Mouse (Mus musculus) testis, postnatal 14 days (tissue): ENCODE measurements around the gene Hes5.

Experiments used
- DNase-seq: peaks from one replicate; pipeline ENCODE4 v3.0.0; 2021; ENCODE audit warnings: low spot score

Gene Hes5

DNA sequence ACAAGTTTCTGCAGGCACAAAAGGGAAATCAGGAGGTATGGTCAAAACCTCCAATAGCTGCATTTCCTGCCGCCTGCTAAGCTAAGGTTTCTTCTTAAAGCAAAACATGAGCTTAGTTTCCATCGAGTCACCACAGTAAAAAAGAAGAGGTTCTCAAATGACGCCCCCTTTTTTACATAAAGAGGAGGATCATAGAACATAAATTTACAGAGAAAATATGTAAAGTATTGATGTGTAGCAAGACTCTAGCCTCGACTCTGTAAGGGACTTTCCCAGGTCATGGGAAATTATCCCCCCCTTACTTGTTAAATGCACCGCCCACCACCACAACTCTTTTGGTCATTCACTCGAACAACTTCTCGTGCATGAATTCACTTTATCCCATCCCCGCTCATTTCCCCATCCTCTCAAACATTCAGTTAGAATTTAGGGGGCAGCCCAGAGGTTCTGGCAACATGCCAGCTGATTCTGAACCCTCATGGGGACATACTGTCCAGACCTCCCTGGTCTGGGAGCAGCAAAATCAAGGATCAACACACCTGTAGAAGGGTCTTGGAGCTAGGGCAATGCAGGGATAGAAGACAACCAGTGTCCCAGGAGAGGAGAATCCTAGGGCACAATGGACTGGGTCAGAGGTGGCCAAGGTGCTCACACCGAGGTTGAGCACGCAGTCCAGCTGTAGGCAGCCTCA, 17.9 kb upstream of the Hes5 start:
- DNase-seq, result no peak

DNA sequence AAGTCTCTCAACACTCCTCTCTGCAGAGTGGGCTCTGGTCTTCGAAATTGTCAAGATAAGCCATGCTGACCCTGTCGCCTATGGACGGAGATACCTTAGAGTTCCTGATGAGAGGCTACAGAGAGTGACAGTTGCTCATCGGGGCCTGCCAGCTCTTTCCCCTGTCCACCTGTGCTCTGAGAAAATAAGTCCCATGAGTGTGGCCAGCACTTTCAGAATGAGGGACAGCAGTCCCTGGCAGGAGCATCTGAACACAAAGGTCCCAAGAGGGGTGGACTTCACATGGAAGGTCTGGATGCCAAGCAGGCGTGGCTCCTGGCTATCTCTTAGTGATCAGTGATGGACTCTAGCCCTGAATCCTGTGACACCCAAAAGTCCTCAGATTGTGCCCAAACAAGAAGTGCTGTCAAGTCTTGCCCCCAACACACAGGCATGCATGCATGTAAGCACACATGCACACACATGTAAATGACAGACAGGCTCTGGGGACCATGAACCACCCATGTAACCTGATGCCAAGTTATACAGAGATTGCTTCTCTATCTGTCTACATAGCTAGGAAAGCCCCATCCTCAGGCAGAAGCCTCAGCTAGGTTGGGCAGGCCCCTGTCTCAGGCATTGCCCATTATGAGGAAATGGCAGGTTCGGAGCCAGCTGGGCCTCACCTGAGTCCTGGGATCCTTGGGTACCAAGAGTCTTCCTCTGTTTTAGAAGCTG, 17.2 kb upstream of the Hes5 start:
- DNase-seq, result no peak

DNA sequence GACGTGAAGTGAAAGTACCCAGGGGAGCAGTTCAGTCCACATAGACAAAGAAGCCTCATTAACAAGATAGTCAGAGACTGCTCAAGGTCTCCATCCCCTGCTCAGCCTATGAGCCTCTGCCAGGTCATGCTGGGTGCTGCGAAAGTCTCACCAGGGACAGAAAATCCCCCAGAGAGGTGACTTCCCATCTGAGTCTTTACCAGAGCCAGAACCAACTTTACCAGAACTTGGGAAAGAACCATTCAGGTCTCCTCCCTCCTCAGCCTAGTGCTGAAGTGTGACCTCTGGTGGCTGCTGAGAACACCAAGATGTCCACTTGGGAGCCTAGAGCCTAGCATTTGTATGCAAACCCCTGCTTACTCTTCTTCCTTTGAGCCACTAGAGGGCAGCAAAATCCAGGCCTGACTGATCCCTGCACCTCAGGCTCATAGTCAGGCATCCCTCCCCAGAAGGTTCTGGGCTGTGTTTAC, 16.6 kb upstream of the Hes5 start:
- peak; percentile 68 for DNase-seq

DNA sequence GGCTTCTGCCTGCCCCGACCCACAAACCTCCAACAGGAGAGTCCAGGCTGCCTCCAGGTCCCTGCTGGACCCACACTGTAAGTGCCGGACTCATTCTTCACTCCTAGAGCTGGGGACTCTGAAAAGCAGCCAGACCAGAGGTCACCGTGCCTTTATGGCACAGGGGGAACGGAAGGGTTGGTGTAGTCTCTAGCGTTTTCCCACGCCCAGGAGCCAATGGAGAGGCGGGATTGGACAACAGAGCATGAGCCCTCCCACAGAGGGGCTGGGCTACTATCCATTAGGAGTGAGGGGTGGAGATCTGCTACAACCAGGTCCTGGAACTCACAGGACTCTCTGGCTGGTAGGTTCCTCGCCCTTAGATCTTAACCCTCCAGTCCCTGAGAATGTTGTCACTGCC, 14.4 kb upstream of the Hes5 start:
- peak; percentile 73 for DNase-seq

GRCm38 (mm10) chr4:154948066-154948939, 12.4 kb upstream of the Hes5 start:
- DNase-seq, result no peak

DNA sequence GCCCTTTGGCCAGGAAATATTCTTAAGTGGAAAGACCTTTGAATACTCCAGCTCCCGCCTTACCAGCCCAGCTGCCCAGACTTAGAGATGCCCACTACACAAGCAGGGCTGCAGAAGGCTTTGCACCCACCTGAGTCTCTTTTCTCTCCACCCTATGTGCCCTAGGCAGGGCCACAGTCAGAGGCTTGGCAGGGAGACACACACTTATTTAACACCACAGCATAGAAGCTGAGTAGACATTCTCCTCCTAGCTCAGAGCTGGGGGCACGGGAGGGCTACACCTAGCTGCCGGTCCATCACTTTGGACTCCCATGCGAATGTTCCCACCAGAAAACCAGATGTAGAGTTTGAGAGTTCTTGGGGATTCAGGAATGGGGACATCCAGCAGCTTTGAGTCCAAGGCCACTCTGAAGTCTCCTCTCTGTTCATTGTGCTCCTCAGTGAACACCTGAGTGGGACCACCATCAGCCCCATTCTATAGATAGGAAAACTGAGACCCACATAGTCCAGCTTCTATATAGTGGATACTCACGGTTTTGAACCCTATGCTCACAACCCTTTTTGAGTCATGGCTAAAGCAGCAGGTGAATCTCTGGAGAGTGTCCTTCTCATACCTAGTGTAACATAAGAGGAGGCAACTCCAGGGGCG, 11.7 kb upstream of the Hes5 start:
- no peak for DNase-seq

DNA sequence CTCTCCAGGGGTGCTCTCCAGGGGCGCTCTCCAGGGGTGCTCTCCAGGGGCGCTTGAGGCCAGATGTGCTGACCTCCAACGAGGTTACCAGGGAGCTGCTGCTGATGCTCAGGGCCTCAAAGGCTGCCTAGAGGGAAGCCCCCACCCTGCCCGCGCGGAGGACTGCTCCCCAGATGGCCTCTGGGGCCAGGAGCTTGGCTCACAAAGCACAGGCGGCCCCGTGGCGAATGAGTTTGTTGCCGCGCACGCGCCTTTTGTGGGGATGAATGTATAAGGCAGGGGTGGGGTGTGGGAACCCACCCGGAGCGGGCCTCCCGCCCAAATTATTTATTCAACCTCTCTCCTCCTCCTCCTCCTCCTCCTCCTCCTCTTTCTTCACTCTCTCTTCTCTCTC, 11.1 kb upstream of the Hes5 start:
- no peak for DNase-seq

- DNase-seq, result no peak
Observed at GRCm38 (mm10) chr4:154952461-154953241, 8.1 kb upstream of the Hes5 start.

GRCm38 (mm10) chr4:154956604-154957003, 4.1 kb upstream of the Hes5 start:
- no peak for DNase-seq

- no peak for DNase-seq
Observed at GRCm38 (mm10) chr4:154957289-154957993, 3.3 kb upstream of the Hes5 start.

GRCm38 (mm10) chr4:154958171-154958570, 2.6 kb upstream of the Hes5 start:
- DNase-seq, result no peak

DNA sequence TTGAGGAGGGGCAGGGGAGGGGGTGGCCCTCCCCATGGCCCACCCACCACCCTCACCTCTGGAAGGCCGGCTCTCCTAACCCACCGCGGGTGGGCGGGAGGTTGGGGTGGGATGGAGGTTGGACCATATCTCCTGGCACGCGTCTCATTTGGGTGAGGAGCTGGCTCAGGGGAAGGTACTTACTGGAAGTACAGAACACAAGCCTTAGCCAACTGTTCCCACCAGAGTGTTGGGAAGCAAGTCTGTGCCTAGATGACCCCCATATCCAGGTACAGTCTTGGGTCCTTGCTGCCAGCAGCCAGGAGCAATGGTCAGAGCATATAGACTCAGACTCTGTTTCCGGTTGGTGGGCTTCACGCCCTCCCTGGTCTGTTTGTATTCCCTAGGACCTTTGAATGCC, 2.1 kb upstream of the Hes5 start:
- no peak for DNase-seq

- no peak for DNase-seq
Observed at GRCm38 (mm10) chr4:154960021-154960689, 568 bp upstream of the Hes5 start.

GRCm38 (mm10) chr4:154961226-154961738, 559 bp downstream of the Hes5 start:
- no peak for DNase-seq

- no peak for DNase-seq
Observed at GRCm38 (mm10) chr4:154961911-154962310, 1.2 kb downstream of the Hes5 start.

DNA sequence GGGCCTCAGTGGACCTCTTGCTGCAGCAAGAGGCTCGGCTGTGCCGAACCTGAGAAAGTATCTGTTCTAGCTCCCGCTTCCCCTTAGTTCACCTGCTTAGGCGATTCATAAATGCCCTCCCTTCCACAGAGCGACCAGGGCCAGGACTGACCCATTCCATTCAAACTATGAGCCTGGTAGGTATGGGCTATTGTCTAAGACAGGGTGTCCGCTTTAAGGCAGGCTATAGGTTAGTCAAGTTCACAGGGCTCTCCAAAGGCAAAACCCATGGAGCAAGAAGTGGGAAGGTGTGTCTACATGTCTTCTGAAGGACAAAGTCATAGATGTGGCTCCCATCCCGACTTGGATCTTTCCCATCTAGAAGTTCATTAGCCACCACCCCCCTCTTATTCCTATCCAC, 2.0 kb downstream of the Hes5 start:
- DNase-seq, result no peak

DNA sequence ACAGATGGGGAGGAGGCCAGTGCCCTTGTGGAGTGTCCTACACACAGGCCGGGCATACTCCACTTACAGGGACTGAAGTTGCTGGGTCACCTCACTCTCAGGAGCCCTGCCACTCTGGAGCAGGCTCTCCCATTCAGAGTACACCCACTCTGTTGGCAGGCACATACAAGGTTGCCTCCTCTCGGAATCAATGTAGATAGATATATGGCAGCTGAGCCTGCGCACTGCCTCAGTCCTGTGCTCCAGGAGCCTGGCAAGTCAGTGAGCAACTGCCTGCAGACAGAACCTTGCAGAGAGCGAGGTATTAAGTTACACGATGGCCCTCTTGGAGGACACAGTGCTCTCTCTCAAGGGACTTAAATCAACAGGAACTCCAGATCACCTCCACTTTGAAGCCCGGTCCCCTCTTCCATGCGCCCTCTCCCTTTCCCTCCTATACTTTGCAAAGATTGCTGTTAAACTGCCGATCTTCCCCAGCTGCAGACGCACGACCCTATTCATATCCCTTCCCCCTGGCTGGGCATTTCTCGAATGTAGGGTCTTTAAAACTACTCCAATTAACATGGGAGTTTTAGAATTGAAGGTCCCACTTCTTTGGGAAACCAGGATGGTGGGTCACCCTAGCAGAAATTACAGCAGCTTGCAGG, 2.6 kb downstream of the Hes5 start:
- no peak for DNase-seq

DNA sequence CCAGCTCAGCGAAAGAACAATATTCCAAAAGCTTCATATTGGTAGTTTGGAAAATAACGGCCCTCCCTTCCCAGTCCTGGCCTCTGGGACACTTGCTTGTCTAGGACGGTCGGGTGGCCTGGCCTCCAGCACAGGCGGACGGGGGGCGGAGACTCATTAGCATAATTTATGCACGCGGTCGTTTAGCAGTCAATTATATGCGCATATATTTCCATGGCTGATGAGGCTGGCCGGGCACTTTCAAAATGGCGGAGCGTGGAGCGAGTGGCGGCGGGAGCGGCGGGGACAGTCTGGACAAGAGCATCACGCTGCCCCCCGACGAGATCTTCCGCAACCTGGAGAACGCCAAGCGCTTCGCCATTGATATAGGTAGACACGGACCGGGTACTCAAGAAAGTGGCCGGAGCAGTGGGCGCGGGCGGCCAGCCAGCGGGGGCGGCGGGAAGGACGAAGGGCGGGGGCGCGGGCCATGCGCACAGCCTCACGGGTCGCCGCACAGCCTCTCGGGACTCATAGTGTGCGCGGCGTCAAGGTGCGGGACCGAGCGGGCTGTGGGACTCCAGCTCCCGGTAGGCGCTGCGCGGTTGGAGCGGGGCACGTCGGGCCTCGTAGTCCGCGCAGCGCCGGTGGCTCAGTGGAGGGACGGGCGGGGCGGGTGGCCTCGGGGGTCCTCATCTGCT, 3.3 kb downstream of the Hes5 start, which contains the start of gene Pank4:
Pank4 (plus strand) TSS at position 223 of the 680 bp plus-strand sequence.
- peak; percentile 91 for DNase-seq
